Mouse (Mus musculus) forebrain, embryonic 16.5 days (tissue): ENCODE measurements around the gene Acsl3. TPM values are rescaled to one million over a fixed set of nuclear protein-coding genes. Genes with fewer than 3 reads are reported as not detected.

ENCODE experiments used
- polyA plus RNA-seq: library from polyadenylated mRNA; unstranded; fragments of >200 nt; fragmentation: Nextera tagmentation; extraction: Ambion mirVana; gene quantifications from 2 replicates; pipeline ENCODE4 v1.2.1, GENCODE M21; 2015

The Acsl3 gene
- polyA plus RNA-seq, 1 experiment from 2014 or later, result 87.6 TPM

Other genes with a start within 250 kb of the Acsl3 start
- 168 and 172 TPM in 2 replicates for gene Farsb, start 168.9 kb upstream of the Acsl3 start, polyA plus RNA-seq
- 0.66 TPM in 1 of 2 replicates, not detected in the other for gene Mogat1, start 146.8 kb upstream of the Acsl3 start, polyA plus RNA-seq
- 0.27 and 0.46 TPM in 2 replicates for gene BC035947, start 145.7 kb upstream of the Acsl3 start, polyA plus RNA-seq
- gene Utp14b, start 213 bp downstream of the Acsl3 start, polyA plus RNA-seq, result 2.2 and 2.4 TPM in 2 replicates
- gene Kcne4, start 158.9 kb downstream of the Acsl3 start, polyA plus RNA-seq, result 1.1 and 2.1 TPM in 2 replicates